8 mouse cellular contexts compared by ENCODE assay signal in genomic region chr8:3280266-3280910, GRCm38 (mm10). TPM values are rescaled to one million over a fixed set of nuclear protein-coding genes. Genes with fewer than 3 reads are reported as not detected.
DNase-seq lines count a peak whose midpoint lies in the region; ATAC-seq lines count a peak whose summit lies in the region.

No protein-coding gene starts in this region.

- H3K4me1 ChIP-seq in heart, embryonic 15.5 days (replicated peaks), result peaks cover 32% of the 10 kb centered on the region

- no peaks in the 10 kb centered on the region for H3K27me3 ChIP-seq in heart, embryonic 15.5 days

- 26% methylated on average over 11 of the region's 11 CpGs for WGBS in heart, embryonic 15.5 days

- H3K4me3 ChIP-seq in heart, embryonic 15.5 days, result peak overlapping the region; percentile 73

- H3K27ac ChIP-seq in heart, embryonic 15.5 days, result 0 out of 2 replicates have a peak overlapping the region, but pooled peaks have one; percentile 36

- peak overlapping the region; percentile 73 for H3K4me2 ChIP-seq in heart, embryonic 15.5 days

- DNase-seq in urinary bladder, adult 18-20 months (ENCODE audit: low spot score in 2 of 2), result peak; percentile 17 to 19
- no peak for DNase-seq in urinary bladder, adult 2 months (ENCODE audit: low spot score)
- peak; percentile 16 for DNase-seq in embryo, embryonic 10 days (ENCODE audit: low spot score)
- DNase-seq in kidney, postnatal 36 days, result peak; percentile 31 to 33
- peak; percentile 30 to 42 for DNase-seq in lung, postnatal 4 days
- peak; percentile 18 for DNase-seq in skeletal muscle tissue, adult 2 months (ENCODE audit: low read depth, low spot score)

- no peaks in the 10 kb centered on the region for H3K36me3 ChIP-seq in heart, embryonic 15.5 days

- no peak for ATAC-seq in heart, embryonic 15.5 days (replicated peaks; ENCODE audit: insufficient number of reproducible peaks, insufficient read depth, low FRiP score, low read depth)
- ATAC-seq in inflammation-experienced regulatory T-cells, adult 6 months, result no peak

- peak overlapping the region; percentile 35; the same call in 1 of the 2 replicates for H3K9ac ChIP-seq in heart, embryonic 15.5 days

- H3K9me3 ChIP-seq in heart, embryonic 15.5 days (replicated peaks), result no peaks in the 10 kb centered on the region

RNA-seq across cellular contexts. Expression of gene Insr, which starts 1.0 kb away (rescaled TPM):
- 16.8 and 21.8 TPM in 2 replicates for polyA plus RNA-seq in urinary bladder, adult 2 months (2012; rRNA removed)
- 50.5 and 58.4 TPM in 2 replicates for polyA plus RNA-seq in heart, embryonic 15.5 days (2015; fragmentation: Nextera tagmentation; extraction: Ambion mirVana)
- polyA plus RNA-seq in inflammation-experienced regulatory T-cells, adult 6 months (2017; shearing (Covaris generic)), result 10 to 100 TPM in 2 of 3 experiments, 1 to 10 TPM in 1; 3.8 to 13.2 (median 12.0) TPM
